Mouse (Mus musculus) urinary bladder, postnatal 10 days (tissue): ENCODE results near the gene Cela2a.

Experiments used
- DNase-seq: peaks from one replicate; pipeline ENCODE4 v3.0.0; 2022; ENCODE audit warnings: low spot score

The Cela2a gene

DNA sequence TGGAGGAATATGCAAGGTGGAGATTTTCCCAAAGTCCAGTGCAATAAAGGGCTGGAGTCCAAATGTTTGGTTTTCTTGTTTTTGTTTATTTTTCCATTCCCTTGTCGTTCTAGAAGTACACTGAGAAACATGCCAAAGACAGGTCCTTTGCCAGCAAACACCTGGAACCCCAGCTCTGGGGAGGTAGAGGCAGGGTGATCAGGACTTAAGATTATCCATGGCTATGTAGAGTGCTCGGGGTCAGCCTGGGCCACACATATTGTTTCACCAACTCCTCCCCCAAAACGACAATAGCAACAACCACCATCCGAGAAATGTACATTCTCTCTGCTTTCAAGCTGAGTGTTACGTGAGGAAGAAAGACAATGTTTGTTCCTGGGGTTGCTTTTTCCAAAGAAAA lies at the start of gene Cela2a:
TSS of gene Cela2a (minus strand) at position 101 of the 400 bp plus-strand sequence.
- no peak for DNase-seq

DNA sequence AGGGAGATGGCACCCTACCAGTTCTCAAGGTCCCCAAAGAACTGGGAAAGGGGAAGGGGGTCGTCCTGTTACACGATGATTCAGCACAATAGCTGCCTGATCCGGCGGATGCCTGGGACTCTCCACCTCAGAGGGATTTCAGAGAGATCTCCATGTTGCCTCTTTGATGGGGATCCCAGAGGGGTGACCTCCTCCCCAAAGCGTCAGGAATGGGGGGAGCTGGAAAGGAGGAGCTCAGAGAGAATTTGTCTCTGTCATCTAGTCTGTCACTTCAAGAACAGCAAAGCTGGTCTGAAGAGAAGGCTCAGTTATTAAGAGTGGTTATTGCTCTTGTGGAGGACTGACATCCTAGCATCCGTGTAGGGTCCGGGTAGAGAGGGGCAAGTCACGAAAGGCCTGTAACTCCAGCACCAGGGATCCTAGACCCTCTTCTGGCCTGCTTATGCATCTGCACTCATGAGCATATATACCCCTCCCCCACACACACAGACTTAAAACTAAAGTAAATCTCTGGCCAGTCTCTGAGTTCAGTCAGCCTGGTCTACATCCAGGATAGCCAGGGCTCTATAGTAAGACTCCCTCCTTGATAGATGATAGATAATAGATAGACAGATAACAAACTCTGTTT lies 49.6 kb upstream of the Cela2a start:
- no peak for DNase-seq

- DNase-seq = no peak
Measured at GRCm38 (mm10) chr4:141874601-141875460, 48.9 kb upstream of the Cela2a start, which contains the start of gene Efhd2. Gene Efhd2, minus strand, starts transcription at chr4:141874920.

DNA sequence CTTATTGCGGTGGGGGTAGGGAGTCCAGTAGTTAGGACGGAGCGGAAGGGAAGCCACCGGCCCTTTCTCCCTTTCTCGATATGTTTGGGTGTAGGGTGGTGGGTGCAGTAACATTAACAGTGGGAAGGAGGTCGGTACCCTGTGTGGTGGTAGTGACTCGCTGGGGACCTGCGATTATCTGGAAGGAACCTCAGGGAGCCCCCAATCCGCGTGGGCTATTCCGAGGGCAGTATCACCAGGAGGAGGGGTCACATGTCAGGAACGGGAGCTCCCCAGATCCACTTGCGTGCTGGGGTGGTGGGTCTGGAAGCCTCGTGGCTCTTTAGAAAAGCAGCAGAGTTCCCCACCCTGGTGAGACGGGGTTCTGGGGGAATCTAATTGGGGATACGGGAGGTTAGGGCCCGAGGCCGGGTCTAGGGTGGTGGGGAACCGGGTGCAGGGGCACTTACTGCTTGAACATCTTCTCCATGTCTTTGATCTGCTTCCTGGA lies 48.2 kb upstream of the Cela2a start:
- DNase-seq = no peak

- DNase-seq = no peak
Measured at GRCm38 (mm10) chr4:141872977-141873376, 47.0 kb upstream of the Cela2a start.

GRCm38 (mm10) chr4:141871909-141872308 lies 45.9 kb upstream of the Cela2a start:
- no peak for DNase-seq

DNA sequence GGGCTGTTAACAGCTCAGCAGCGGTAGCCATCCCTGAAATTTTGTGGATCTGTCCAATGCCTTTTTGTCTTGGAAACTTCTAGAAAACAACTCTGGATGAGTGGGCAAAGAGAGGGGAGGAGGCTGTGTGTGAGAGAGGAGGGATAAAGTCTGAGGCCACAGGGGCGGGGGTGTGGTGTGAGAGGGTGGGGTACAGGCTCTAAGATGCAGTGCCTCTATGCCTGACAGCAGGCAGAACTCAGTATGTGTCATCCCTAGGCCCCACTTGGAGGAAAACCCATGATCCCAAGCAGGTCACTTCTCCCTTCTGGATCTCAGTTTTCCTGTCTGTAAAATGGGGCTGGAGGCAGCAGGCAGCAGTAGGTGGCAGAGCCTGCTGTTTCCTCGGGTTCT lies 45.4 kb upstream of the Cela2a start:
- DNase-seq = no peak

- DNase-seq = no peak
Measured at GRCm38 (mm10) chr4:141870666-141871332, 44.8 kb upstream of the Cela2a start.

GRCm38 (mm10) chr4:141869436-141870215 lies 43.7 kb upstream of the Cela2a start:
- DNase-seq = no peak

- no peak for DNase-seq
Measured at GRCm38 (mm10) chr4:141868051-141868450, 42.1 kb upstream of the Cela2a start.

DNA sequence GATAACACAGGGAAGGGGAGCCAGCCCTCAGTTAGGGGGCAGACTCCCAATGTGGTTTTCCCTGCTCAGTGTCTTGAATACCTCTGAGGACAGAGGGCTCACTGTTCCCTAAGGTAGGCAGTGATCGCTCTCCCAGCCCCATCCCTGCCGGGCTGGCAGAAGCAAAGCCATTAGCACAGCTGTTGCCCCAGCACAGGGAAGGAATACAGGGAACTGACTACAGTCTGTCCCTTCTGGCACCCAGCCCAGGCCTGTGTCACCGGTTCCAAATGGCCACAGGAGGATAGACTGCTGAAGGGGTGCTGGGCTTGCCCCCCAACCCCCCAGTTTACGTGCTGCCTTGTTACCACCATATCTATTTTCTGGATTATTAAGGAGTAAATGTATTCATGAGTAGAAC lies 41.5 kb upstream of the Cela2a start:
- no peak for DNase-seq

- DNase-seq = no peak
Measured at GRCm38 (mm10) chr4:141866933-141867490, 41.1 kb upstream of the Cela2a start.

DNA sequence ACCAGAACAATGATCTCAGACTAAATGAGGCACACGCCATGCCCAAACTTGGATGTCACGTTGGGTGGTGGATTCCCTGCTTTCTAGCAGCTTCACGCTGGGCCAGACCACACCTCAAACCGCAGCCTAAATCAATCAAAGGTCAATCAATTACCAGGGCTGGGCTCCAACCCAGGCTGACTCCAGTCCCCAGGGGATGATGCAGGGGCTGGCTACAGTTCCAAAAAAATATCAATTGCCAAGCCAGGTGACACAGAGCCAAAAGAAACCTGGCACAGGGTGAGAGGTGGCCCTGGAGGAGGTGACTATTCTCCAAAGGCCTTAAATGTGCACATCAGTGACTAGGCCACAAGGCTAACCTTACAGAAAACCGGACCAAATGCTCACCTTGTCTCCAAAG lies 39.6 kb upstream of the Cela2a start:
- no peak for DNase-seq

GRCm38 (mm10) chr4:141865006-141865405 lies 39.0 kb upstream of the Cela2a start:
- no peak for DNase-seq

GRCm38 (mm10) chr4:141864506-141864905 lies 38.5 kb upstream of the Cela2a start:
- no peak for DNase-seq

DNA sequence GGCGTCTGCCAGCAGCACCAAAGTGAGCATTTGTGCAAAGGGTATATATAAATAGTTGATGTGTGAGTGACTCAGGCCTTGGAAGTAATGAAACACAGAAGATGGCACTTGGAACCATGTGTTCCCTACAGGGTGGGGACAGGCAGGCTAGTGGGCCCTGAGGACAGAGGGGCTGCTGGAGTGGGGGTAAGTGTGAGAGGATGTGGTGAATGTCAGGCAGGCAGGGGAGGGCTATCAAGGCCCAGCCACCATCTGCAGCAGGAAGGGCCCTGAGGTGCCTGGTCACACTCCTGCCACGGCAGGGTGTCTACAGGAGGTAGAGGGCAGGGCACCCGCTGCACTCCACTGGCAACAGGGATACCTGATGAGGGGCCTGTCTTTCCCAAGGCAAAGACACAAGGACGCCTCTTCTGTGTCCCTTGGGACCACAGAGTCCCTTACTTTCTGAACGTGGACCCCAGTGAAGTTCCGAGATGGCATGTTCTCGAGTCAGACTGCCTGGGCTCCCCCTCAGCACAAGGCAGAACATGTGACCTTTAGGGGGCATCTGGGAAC lies 37.8 kb upstream of the Cela2a start:
- DNase-seq = no peak

DNA sequence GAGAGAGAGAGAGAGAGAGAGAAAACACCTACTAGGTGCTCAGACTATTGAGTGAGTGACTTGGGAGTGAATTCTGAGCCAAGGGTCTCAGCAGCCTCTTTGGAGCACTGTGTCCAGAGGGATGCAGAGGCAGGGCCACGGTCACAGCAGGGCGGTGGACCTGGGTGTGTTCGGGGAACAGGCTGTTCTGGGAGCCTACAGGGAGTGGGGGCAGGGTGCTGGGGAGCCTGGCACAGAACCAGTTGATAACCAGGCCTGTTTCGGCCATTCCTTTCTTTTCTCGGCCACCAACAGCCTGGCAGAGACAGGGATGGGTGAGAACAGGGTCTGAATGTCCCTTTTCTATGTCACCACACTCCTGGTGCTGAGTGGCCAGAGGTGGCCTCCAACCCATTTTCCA lies 36.9 kb upstream of the Cela2a start:
- no peak for DNase-seq

DNA sequence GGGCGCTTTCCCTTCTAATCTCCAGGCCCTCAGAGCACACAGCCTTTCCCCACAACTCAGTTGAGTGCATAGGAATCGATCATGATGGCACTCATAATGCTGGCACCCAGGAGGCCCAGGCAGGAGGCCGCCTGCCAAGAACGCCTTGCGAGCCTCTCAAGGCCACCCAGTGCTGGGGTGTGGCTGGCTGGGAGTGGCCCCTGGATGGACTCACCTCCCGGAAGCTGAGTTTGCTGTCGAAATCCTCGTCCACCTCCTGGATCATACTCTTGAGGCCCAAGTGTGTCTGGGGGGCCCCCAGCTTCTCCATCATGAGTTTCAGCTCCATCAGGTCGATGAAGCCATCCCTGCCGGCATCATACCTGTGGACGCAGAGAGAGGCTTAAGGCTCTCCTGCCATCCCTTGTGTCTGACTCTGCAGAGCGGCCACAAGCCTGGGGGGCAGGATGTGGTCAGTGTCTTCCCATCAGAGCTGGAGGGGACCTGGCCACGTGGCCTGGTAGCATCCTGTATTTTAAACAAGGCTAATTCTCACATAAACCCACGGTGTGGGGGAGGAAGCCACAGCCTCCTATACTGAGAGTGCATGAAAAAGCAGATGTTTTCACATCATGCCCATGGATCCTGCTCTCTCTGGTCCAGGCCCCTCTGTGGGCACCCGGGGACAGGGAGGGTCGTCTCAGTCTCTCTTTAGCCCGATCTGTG lies 35.8 kb upstream of the Cela2a start:
- DNase-seq = no peak

DNA sequence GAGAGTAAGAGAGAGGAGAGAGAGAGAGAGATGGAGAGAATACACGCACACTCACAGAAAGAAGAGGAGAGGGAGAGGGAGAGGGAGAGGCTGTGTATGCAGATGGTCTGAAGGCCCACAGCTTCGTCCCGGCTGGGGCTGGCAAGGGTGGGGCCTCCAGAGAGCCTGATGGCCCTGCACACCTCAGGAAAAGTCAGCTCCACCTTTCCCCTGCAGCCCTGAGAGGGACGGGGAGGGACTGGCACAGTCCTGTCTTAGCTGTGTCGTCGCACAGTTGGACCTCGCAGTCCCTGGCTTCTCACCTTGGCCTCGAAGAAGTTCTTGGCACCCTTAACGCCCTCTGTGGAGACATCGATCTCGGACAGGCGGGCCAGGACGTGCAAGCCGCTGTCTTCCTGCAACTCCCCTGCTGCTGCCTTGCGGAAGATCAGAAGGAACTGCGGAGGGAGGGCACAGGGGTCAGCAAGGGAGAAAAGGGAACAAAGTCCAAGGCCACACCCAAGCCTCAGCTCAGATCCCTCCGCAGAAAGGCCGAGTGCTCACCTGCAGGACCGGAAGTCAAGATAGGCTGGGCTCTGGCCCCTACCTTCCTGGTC lies 34.4 kb upstream of the Cela2a start:
- no peak for DNase-seq

GRCm38 (mm10) chr4:141859351-141859750 lies 33.4 kb upstream of the Cela2a start:
- no peak for DNase-seq
